Mouse (Mus musculus) kidney, postnatal 14 days (tissue): Measurements from ENCODE around the gene Gpr37l1.
A peak's percentile ranks its signal among the peaks of the same experiment; 100 is the strongest.

Experiments used
- DNase-seq: peaks from one replicate; pipeline ENCODE4 v3.0.0; 2022; ENCODE audit warnings: mixed read lengths

The Gpr37l1 gene

DNA sequence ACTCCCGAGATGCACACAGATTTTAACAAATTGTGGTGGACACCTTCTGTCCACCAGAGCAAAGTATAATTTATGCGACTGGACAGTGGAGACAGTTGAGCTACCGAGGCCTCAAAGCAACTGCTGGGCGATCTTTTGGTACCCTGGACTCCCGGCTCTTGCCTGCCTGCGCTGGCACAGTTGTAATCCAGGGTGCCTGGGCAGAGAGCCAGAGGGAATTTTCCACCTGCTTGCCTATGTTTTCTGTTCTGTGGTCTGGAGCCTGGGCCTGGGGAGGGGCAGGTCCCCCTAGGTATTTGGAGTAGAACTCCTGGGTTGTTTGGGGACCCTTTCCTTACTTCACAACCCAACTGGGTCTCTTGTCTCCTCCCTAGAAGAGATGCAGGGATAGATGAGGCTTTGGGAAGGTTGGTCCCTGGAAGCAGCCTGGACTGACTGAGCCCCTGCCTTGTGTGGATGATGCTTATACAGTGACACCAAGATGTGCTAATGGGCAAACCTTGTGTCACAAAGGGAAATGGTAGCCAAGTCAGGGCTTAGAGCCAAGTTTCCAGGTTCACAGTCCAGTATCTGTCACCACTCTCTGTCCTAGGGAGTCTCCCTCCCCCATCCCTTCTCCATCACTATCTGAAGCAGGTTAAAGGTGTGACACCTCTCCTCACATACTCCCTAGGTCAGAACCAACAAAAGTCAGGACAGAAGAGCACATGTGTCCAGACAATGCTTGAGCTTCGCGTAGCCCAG is 14.6 kb upstream of the Gpr37l1 start:
- DNase-seq = peak; percentile 88

DNA sequence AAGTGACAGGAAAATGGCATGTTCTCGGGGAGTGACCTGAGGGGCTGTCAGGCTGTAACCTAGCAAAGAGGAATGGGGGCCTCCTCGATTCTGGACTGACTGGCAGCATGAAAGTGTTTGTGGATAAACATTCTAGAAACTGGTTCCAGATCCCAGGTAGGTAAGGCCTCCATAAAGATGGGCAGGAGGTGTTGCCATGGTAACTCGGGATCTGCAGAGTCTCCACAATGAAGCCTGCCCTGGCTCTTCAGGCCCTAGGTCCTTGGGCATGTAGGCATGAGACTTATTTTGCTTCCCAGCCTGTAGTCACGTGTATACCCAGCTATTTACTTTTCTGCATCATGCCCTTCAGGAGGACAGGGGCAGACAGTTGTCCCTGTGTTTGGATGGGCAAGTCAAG is 13.8 kb upstream of the Gpr37l1 start:
- no peak for DNase-seq

DNA sequence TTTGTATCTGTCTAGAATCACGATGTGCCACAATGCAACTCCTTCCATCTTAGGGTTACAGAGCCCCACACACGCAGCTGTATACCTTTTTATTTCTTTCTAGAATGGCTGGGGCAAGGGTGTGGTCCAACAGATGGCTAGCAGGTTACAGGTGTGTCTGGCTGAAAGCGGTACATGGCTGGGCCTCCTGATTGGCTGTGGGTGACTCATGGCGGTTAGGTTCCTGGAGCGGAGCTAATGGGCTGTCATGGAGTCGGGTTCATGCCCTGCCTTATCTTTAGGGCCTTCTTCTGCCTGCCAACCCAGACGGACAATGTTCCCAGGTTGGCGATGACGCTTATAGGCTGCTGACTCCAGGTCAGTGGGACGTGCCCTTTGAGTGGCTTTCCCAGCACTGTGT is 13.3 kb upstream of the Gpr37l1 start:
- no peak for DNase-seq

- DNase-seq = no peak
Measured at GRCm38 (mm10) chr1:135178863-135179262, 11.4 kb upstream of the Gpr37l1 start.

DNA sequence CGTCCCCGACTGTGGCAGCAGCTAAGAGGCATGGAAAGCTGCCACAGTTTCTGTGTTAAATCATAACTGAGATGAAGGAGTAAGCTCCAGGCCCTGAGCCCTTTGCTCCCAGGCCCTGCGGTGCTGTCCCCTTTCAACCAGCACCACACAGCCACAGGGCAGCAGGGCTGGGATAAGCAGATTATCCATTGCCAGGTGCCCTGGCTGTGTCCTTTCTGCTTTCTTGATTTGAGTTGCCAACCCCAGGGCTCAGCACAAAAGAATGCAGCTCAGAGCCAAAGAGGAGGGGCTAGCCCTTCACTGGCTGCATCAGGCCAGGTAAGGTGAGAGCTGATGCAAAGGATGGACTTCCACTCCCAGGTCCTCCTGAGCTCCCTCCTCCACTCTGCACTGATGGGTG is 10.2 kb upstream of the Gpr37l1 start:
- peak; percentile 83 for DNase-seq

DNA sequence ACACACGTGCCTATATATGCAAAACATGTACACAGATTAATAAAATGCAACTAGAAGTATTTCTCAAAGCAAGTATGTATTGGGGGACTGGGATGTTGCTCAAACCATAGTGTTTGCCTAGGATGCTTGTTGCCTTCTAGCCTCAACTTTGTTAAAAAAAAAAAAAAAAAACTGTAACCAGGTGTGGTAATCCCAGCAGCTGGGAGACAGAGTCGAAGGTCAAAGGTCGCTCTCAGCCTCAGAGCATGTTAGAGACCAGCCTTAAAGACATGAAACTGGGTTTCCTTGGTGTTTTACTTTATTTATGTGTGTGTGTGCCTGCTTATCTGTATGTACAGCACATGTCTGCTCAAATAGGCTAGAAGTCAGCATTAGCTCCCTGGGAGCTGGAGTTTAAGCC is 7.7 kb upstream of the Gpr37l1 start:
- DNase-seq = no peak

DNA sequence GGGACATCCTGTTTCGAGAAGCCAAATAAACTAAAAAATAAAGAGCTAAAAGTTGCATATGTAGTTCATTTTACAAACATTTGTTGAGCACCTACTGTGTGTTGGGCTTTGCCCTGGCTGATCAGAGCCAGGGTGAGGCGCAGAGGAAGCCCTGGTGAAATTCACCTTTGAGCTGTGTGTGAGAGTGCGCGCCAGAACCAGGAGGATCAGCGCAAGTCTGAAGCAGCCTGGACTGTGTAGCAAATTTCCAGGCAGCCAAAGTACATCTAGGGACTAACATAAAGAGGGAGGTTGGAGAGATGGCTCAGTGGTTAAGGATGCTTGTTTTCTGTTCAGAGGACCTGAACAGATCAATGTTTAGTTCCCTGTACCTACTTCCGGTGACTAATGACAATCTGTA is 5.8 kb upstream of the Gpr37l1 start:
- DNase-seq = no peak

GRCm38 (mm10) chr1:135171984-135172383 is 4.5 kb upstream of the Gpr37l1 start:
- DNase-seq = peak; percentile 84

DNA sequence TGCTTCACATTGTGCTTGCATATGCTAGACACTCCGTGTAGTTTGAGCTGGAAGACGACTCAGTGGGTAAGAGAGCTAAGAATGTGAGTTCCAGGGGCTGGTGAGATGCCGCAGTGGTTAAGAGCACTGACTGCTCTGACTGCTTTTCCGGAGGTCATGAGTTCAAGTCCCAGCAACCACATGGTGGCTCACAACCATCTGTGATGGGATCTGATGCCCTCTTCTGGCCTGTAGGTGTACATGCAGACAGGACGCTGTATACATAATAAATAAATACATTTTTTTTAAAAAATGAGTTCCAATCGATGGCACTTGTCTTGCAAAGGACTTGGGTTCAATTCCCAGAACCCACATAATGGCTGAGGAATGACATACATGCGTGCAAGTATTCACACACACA is 3.7 kb upstream of the Gpr37l1 start:
- DNase-seq = no peak

GRCm38 (mm10) chr1:135170299-135170698 is 2.8 kb upstream of the Gpr37l1 start:
- DNase-seq = no peak

GRCm38 (mm10) chr1:135169556-135170224 is 2.2 kb upstream of the Gpr37l1 start:
- peak; percentile 78 for DNase-seq

DNA sequence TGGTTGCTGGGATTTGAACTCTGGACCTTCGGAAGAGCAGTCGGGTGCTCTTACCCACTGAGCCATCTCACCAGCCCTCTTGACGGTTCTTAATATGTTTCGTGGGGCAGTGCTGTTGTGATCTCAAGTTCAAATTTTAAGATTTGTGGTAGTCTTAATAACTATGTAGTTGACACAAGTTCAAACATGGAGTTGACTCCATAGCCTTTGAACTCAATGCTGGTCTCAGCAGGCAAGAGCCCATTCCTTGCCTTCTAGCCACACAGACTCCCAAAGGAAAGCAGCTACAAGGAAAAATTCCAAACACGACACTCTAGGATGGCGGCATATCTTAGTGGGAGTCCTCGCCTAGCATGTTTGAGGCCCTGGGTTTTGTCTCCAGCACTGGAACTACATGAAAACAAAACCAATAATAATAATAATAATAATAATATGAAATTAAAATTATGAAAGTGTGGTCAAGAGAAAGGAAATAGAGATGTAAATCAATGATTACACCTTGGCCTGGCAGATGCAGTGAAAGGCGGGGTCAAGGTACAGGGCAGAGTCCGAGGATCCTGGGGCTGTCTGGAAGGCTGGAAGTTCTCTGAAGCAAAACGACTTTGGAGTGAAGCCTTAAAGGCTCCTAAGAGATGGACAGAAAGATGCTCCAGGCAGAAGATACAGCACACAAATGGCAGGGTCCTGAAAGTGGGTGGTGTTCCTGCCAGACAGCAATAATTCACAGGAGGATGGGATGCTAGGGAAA is 1.1 kb upstream of the Gpr37l1 start:
- DNase-seq = peak; percentile 65

DNA sequence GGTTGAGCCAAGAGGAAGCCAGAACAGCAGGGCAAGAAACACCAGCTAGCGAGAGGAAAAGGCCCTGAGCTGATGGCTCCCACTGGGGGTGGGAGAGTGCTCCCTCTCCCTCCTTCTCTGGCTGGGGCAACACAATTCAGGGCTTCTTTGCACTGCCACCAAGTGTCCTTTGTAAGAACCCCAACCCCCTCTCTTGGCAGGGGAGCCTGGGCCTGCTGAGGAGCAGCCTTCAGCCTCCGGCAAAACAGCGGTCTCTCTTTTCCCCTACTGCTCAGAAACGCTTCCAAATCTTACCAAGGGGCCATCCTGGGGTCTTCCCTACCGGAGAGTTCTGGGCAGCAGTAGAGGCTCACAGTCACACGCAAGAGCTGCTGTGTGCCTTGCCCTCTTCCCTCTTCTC is 4.8 kb downstream of the Gpr37l1 start:
- no peak for DNase-seq

GRCm38 (mm10) chr1:135160411-135161050 is 7.0 kb downstream of the Gpr37l1 start:
- DNase-seq = no peak

DNA sequence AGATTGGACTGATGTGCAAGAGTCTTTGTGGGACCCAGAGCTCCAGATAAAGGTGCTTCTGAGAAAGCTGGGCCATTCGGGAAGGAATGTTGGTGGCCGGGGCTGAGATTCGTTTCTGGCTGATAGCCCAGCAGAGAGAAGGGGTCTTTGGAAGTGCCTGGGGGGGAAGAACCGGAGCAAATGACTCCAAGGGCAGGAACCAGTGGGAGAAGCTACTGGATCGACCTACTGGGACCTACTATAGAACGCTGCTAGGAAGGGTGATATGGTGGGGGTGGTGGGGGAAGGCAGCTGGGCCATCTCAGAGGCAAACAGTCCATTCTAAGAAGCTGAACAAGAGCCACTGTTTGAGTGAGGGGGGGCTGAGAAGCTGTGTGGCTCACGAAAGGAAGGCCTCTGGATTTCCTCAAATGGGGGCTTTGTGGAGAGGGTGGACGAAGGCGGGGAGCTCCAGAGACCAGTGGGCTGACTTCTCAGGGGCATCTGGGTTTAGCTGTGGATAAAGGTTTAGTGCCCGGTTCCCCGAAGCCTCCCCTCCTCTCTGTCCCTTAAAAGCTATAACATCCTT is 7.8 kb downstream of the Gpr37l1 start:
- no peak for DNase-seq

- DNase-seq = no peak
Measured at GRCm38 (mm10) chr1:135159074-135159473, 8.4 kb downstream of the Gpr37l1 start.

DNA sequence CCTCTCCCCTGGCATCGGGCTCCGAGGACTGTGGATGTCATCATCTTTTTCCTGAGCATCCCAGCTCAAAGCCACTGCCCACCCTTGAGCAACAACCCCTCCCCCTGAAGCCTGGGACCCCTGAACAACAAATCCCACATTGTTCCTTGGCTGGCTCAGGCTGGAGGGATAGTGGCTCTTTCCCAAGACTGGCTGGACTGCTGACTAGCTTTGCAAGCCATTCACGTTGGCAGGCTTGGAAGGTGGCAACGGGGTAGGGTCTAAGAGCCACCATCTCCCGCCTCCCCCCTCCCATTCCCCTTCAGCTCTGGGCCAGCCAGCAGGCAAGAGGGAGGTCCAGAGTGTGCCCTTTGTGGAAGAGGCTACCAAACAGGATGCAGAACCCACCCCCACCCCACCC is 8.8 kb downstream of the Gpr37l1 start:
- DNase-seq = no peak

GRCm38 (mm10) chr1:135156300-135156699 is 11.2 kb downstream of the Gpr37l1 start:
- no peak for DNase-seq

DNA sequence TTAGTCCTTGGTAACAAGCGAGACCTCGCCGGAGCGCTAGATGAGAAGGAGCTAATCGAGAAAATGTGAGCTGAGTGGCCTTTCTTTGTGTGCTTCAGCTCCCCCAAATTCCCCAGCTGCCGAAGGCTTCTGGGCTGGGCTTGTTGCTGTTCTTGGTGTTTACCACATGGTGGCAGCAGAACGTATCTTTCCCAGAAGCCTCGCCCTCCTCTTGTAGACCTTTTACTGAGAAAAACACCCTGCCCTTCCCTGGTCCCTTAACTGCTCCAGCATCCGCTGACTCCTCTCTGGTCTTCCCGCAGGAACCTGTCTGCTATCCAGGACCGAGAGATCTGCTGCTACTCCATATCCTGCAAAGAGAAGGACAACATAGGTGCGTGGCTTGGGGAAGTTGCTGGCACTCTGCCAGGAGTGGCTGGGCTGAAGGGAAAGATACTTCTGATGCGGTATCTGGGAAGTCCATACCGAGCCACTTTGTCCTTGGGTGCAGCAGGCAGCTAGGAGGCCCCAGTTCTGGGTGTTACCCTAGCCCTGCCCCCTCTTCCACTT is 13.0 kb downstream of the Gpr37l1 start:
- DNase-seq = peak; percentile 86

DNA sequence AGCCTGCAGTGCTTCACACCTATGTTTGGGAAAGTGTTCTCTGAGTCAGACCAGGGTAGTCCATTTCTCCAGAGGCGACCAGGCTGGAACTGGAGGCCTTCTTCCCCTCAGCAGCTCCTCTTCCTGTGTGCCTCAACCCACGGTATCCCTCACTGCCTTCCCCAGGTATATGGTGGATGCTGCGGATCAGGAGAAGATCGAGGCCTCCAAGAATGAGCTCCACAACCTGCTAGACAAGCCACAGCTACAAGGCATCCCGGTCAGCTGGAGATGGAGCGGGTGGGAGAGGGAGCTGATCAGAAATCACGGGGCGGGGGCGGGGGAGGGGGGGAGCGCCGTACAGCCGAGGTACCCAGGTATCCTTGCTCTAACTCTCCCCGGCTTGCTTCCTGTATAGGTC is 13.5 kb downstream of the Gpr37l1 start:
- no peak for DNase-seq

DNA sequence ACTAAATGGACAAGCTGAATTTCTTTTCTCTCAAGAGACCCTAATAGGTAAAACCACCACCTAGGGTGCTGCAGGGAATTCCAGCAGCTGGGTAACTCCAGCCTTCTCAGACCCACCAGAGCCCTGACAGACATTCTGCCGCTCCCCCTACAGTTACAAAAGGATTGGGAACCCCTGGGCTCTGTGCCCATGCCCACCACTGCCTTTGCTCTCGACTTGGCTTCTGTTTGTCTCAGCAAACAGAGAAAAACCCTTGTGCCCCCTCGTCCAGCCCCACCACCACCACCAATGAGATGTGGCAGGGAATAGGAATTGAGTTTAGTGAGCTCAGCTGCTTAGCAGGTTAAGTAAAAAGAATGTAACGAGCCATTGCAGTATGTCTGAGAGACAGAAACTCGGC is 18.5 kb downstream of the Gpr37l1 start:
- no peak for DNase-seq

GRCm38 (mm10) chr1:135148476-135148875 is 19.0 kb downstream of the Gpr37l1 start:
- DNase-seq = no peak

DNA sequence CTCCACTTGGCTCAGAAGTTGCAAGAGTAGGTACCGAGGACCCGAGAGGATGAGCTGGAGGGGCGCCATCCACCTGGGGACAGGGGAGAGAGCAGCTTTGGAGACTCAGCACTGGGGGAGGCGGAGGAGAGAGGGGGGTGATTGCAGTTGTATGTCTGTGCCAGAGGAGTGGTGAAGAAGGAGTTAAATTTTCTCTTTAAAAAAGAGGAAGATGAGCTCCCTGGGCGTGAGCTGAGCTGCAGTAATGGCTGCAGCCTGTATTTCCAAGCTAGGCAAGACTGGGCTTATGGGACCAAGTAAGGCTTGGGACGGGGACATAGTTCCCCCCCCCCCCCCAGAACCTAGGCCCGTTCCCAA is 19.8 kb downstream of the Gpr37l1 start:
- DNase-seq = no peak
